Mouse (Mus musculus): Measurements from ENCODE around the gene Fam162b.
A peak's percentile ranks its signal among the peaks of the same experiment; 100 is the strongest.

The Fam162b gene

DNA sequence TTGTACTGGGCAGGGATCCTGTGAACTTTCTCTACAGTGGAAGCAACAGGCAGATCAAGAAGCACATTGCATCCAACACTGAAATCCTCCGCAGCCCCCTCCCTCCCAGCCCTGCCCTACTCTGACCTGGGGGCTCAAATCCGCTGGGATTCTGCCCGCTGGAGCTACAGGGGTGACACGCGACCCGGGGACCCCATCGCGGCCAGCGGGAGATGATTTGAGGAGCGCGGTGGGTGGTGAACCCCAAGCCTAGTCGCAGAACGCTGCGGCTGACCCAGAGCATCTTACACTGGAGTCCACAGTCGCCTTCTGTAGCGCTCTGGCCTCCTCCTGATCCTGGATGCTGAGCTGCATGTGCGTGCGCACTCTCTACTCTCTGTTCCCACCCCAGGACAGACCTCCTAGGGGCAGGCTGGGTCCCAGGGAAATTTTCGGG lies at the start of gene Fam162b:
TSS of gene Fam162b (minus strand) at position 379 of the 436 bp plus-strand sequence.
- DNase-seq (ENCODE audit: low read depth, low spot score) = no peak

DNA sequence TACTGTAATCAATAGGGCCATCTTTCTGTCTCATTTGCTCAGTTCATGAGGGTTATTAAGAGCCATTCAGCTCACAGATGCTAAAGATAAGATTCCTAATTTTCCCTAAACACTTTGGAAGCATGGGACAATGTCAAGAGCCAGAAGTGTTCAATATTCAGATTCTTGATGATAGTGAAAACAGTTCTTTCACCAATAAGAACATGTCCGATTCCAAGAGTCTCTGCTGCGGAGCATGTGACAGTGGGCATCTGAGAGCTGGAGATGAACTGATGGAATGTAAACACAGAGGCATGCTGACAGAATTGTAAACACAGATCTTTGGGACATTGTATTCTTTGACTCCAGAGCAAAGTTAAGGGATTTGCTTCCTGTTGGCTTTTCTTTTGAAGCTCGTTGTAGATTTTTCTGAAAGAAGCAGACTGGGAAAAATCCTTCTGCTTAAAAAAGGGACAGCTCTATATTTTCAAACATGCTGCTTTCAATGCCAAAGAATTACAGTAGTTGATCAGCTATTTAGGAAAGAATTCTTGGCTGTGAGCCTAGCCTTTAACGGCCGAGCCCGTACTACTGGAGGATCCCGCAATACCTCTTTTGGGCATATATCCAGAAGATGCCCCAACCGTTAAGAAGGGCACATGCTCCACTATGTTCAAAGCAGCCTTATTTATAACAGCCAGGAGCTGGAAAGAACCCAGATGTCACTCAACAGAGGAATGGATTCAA lies 41.3 kb upstream of the Fam162b start, which contains the start of gene Gprc6a:
TSS of gene Gprc6a (minus strand) at position 51 of the 726 bp plus-strand sequence.
- no peak for DNase-seq (ENCODE audit: low read depth, low spot score)

DNA sequence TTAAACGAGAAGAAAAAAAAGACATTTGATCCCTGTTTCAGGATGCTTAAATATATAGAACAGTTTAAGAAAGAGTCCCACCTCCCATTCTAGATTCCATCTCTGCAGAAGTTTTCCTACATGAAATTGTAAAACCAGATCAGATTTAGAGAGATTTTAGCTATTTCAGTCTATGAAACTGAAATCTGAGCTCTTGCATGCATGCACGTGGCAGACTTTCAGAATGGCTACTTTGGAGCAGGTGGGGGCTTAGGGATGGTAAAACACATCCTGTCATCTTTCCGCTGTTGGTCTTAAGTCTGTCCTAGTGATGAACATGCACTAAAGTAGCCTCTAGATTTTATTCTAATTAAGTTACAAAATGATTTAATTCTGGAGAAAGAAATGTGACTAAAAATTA lies 30.9 kb upstream of the Fam162b start:
- no peak for DNase-seq (ENCODE audit: low read depth, low spot score)

DNA sequence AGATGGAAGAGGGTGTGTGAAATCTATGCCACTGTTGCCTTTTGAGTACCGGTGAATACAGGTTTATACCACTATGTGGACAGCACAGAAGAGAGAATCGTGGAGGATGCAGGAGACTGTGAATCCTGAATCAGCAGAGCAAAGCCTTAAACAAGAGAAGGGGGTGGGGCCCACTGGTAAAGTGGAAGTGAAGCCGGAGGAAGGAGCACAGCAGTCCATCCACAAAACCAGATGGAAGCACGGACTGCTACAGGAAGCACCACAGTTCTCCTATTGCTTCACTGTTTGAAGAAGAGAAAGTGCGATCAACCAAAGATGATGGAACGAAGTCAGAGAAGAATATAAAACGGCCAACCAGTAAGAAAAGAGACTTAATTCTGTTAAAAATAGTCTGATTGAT lies 29.8 kb upstream of the Fam162b start:
- DNase-seq (ENCODE audit: low read depth, low spot score) = no peak

DNA sequence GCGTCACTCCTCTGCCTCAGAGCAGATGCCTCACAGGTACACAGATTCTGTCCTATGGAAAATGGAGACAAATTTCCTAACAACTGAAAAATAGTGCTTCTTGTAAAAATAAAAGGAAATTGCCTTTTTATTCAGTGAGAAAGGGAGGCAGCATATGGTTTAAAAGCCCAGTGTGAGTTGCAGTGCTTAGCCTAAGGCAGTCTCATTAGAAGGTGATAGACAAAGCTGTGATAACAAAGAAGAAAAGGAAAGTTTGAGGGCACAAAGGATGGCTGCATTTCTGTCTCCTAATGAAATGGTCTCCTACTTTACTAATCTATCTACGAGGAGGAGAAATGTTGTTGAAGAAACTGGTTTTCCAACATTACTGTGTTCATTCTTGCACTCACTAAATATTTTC lies 28.2 kb upstream of the Fam162b start:
- no peak for DNase-seq (ENCODE audit: low read depth, low spot score)

DNA sequence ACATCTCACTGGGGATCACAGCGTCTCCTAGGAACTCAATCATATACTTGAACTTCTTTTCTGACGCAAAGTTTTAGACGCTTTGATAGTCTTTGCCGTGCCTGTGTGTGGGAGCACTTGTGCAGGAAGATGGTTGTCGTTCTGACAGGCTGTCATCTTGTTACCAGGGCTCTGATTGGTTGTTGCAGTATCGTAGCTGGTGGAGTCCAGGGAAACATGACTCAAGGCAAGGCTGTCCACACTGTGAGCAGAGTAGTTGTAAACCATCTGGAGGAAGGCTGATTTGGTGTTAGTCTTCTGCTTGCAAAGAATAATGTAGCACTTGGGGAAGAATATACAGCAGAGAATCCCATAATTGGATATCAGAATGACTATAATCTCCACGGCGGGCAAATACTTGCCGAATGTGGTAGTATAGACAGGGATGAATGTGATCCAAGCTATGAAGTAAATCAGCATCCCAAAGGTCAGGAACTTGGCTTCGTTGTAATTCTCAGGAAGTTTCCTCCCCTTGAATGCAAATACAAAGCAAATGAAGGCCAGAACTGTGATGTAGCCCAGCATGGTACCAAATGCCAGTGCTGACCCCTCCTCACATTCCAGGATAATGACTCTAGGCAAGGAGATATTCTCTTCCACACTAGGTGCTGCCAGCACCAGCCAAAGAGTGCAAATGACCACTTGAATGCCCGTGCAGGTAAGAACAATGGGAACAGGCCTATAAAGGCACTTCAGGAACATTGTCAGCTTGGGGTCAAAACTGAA lies 24.7 kb upstream of the Fam162b start:
- no peak for DNase-seq (ENCODE audit: low read depth, low spot score)

DNA sequence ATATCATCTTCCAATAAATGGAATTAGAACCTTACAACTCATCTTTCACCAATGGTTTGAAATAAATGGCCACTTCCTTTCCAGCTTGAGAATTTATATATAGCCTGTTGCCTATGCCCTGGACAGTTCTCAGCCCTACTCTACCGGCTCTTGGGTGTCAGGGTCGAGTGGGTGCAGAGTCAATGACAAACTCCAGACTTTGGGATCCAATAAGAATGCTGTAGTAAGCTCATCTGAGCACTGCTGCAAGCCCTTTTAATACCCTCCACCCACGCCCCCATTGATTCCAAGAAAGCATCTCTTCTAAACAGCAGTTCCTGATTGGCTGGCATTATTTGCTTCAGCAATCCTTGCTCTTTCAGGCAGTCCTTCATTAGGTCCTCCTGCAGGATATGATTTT lies 23.1 kb upstream of the Fam162b start:
- no peak for DNase-seq (ENCODE audit: low read depth, low spot score)

DNA sequence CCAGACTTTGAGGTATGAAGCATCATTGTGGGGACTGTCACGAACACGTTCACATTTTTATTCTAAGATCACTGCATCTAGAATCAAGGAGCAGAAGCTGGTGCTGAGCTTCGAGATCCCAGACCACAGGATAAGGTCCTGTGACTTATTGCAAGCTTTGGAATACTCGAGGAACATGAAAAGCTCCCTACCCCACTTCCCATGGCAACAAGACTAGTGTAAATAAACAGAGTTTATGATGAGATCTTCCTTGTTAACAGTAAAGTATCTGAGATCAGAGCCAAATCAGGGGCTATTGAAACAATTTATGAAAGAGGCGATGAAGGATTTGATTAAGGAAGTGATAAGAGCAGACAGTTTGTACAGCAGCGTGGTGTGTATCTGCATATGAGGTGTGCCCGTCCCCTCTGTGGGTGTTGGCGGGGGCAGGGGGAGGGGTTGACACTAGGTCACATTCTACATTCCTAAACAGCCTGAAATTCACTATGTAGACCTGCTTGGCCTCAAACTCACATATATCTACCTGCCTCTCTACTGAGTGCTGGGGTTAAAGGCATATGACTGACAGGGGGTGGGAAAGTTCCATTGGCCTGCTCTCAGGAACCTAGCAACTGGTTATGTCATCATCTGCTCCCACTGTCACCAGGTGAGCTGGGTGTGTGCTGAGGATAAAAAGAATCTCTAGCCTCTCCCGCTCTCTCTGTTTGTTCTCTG lies 21.8 kb upstream of the Fam162b start:
- DNase-seq (ENCODE audit: low read depth, low spot score) = no peak

DNA sequence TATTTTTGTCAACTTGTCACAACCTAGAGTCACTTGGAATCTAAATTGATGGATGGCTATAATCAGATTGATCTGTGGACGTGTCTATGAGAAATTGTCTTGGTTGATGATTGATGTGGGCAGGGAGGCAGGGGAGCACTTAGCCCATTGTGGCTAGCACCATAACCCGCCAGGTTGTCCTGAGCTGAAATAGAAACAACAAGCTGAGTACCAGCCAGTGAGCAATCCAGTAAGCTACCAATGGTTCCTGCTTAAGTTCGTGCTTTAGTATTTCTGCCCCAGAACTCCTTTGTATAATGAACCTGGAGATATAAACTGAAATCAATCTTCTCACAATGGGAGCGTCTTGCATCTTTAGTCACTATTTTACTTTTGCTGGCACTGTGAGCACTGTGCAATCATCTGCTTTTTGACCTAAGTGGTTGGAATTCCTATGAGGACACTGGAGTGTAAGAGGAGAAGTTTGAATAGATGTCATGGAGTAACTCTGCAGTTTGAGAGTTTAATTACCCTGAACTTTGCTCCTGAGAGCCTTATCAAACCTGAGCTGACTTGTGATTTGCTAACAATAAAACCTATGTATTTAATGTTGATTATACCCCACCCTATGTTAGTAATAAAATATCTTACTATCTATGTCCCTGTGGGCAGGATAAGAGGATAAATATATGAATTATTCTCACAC lies 19.6 kb upstream of the Fam162b start:
- DNase-seq (ENCODE audit: low read depth, low spot score) = no peak

DNA sequence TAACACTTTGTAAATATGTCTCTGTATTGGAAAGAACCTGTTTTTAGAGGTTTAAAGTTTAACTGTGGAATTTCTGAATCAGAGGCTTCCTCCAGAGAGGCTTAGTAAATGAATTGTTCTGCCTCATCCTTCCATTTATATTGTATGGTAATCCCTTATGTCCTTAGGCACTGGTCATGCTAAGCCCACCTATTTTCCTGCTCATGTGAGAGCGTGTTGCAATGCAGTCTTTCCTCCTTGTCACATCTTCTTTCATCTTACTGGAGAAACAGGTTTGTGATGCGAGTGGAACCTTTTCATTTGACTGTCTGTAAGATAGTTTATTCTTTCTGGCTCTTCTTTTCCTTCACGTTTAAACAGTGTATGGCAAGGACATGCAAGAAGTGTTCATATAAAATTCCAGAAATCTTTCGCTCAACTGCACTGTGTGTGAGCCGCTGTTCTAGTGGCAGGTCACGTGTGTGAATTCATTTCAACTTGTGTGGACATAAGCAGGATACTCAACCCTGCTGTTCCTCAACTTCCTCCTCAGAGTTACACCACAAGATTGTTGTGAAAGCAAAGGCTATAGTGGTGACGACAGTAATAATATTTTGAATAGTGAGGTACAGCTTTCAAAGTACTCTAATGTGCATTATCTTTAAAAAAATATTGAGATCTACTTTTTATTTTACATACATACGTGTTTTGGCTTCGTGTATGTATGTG lies 6.8 kb upstream of the Fam162b start:
- DNase-seq (ENCODE audit: low read depth, low spot score) = no peak

DNA sequence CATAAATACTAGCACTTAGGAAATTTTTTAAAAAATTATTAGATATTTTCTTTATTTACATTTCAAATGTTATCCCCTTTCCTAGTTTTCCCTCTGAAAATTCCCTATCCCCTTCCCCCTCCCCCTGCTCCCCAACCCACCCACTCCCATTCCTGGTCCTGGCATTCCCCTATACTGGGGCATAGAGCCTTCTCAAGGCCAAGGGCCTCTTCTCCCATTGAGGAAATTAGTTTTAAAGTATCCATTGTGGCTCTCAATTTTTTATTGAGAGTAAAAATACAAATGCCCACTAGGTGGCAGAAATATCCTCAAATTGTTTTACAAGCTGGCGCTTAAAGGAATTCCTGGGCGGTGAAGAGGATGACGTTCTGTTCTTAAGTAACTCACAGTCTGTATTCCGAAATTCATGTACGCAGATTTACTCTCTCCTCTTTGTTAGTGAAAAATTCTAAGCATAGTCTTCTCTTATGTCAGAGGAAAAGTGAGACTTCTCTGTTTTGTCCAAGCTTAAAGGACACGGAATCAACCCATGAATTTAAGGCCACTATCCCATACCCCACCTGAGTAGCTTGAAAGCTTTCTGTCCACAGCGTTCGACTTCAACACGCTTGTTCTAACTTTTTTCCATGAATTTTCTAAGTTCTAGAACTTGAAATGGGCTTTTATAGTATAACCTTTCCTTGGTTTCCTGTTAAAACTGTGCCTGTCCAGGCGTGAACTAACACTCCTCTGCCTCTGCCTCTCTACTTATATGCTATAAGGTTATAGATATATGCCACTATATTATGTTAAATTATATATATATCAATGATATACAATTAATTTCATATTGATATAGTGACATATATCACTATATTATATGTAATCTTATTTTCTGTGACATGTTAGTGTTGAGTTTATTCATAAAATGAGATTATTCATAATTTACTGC lies 4.9 kb upstream of the Fam162b start:
- peak; percentile 31 for DNase-seq (ENCODE audit: low read depth, low spot score)

DNA sequence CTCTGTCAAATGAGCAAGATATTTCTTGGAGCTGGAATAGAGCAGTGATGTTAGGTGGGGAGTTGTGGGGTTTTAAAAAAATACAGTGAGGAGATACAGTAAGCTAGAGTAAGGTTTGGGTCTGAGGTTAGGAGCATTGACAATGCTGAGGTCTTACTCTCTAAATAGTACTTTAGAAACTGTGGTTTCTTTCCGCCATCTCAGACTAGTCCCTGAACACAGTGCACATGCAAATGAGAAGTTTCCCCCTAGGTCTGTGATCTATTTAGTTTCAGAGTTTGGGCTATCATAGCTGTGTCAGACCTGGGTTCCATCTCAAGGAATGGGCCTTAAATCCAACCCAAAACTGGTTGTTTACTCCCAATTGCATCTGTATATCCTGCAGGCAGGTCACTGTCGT lies 1.3 kb upstream of the Fam162b start:
- no peak for DNase-seq (ENCODE audit: low read depth, low spot score)

DNA sequence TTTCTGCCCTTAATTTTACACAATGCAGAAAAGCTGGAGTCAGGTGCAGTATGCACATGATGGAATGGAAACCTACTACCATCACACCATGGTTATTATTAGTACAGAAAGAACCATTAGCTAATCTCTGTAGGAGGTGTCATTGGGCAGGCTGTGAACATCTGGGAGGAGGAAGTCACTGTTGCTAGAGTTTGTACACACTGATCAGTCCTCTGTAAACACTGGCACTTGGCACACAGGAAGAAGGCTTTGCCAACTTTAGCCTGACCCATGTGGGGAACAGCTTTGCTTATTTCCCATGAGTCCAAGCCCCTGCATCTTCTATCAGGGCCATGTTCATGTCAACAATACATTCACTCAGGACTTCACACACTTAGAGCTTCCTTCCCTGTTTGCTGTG lies 5.4 kb downstream of the Fam162b start:
- no peak for DNase-seq (ENCODE audit: low read depth, low spot score)

DNA sequence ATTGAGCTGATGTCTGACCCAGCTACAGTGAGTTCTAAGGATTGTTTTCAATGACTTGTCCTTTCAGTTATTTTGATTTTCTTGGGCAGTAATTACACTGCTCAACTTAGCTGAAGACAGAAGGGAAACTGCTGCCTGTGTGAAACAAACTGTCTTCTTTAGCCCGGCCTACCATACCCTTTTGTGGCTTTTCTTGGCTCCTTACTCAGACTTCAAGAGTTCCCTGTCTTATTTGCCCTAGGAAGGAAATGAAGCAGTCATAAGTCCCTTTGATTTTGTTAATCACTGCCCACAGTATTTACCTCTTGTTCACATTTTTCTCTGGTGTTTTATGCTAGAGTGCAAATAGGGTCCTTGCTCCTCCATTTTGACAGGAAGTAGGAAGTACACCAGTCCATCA lies 5.9 kb downstream of the Fam162b start:
- DNase-seq (ENCODE audit: low read depth, low spot score) = no peak

DNA sequence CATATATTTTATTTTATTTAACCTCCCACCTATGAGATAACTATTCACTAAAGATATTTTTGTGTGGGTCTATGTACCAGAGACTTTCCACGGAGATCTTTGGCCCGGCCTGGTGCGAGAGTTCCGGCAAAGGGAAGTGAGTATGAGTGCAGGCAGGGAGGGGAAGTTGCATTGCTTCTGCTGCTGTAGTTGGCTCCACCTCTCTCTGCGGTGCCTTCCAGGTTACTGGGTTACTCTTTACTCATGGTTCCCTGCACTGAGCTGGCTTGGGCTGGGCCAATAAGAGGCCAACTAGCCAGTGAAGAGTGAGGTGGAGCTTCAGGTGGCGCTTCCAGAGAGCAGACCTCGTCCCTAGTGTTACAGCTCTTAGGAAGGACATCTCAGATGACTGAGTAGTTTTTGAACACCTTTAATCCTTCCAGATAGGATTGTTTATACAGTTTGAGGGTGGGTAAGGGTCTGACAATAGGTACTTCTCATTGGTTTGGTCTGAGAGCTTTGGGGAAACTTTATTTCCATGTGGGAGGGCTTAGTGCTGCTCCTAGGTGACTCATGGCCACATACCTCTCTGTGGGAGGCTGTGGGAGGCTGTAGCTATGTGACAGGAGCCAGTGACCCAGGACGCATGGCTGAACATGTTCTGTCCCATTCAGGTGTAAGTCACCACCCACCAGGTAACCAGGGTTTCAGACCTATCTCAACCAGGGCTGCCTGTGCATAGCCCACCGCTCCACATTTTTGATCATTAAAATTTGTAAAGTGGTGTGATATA lies 18.9 kb downstream of the Fam162b start:
- DNase-seq (ENCODE audit: low read depth, low spot score) = no peak

DNA sequence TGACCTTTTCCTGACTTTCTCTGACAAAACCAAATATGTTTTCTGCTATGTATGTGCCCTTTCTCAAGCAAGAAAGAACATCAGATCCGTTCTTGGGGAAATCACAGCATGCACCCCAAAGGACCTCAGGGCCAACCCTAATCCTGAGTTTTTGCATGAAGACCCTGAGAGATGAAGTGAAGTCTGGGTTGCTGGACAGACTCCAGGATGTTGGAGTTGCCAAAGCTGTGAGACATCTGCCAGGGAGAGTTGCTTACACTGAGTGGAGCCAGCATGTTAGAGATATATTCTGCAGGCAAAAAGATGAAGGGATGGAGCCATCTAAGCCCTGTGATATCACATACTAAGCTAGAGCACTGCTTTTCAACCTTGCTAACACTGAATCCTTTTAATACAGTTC lies 34.3 kb downstream of the Fam162b start:
- no peak for DNase-seq (ENCODE audit: low read depth, low spot score)

DNA sequence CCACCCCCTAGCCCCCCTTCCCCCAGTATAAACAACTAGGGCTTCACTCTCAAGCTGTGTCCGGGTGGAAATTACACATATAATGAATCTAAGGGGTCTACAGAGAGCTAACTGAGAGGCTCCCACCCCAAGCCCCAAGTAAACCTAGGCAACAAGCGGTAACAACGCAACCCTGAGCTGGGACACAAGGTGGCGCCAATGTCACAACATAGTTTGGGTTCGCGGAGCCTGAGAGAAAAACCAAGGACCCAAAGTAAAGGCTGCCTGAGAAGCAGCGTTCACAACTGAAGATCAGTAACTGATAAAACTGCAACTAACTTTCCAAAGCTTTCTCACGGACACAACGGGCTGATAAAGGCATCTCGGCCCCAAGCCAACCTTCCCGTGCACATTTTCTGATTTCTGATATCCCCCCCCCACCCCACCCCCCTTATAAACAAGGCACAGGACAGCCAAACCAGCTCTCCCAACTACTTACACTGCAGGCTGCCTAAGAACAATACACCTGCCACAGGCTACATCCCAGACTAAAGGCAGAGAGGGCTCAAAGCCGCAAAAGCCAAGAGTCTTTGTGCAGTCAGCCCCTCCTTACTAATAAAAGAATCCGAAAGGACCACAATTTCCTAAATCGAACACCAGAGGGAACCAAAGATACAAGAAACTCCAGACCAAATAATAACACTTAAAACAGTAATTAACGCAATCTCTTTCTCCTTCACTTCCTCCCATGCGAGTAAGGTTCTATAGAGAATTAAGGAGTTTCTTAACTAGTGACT lies 36.8 kb downstream of the Fam162b start:
- DNase-seq (ENCODE audit: low read depth, low spot score) = peak; percentile 53
